Mouse (Mus musculus): ENCODE data around the gene Man1a. TPM values are rescaled to one million over a fixed set of nuclear protein-coding genes. Genes with fewer than 3 reads are reported as not detected.

Gene Man1a
- polyA plus RNA-seq (2012; rRNA removed; ENCODE audit: low replicate concordance) = 31.8 and 69.7 TPM in 2 replicates

DNA sequence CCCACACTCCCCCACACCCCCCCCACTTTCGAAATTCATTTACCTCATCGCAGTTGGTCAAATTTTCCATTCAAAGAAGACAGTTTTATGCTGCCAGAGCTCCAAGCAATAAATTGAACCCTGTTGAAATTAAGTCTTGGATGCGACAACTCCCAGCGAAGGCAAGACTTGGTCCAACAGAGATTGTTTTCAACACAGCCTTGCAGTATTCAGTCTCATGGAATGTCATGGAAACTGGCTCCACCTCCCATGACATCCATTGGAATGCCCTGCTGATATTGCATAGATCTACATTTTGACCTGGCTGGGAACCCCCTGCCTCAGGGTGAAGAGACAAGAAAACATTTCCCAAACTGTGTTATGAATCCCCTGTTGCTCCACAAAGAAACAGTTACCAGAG lies at the start of gene Man1a:
Gene Man1a, minus strand, starts transcription at position 190 of the 400 bp plus-strand sequence.

